Mouse (Mus musculus): ENCODE measurements around the gene Dkc1.

DNA sequence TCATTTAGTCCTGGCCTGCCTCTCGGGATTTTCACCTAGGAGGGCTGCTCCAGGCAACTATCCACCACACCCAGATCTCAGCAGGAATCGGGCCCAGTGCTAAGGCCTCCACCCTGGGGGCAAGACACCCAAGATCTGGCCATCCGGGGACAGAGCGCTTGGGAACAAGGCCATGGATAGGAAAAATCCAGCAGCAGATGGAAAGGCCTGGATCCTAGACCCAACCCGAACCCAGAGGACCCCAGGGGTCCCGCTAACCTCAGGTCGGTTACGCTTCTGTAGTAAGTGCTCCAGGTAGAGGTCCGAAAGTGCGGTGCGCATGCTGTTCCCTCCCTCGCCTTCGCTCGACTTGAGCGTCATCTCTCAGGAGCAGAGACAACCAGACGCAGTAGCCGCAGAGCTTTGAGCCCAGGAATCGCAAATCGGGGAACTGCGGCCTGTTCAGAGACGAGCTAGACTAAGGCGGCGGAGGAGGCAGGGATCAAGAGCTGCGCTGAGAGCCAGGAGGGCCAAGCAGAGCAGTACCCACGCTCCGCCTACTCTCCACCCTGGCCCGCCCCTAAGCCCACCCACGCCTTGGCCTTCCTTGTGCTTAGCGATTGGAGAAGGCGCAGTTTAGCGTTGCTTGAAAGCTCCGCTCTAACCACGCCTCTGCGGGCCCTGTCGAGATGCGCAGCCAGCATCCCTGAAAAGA, 35.0 kb downstream of the Dkc1 start, which contains the start of gene Mpp1:
- TF ChIP-seq CTCF (IDR thresholded peaks at IDR 0.05; ENCODE audit: low read depth, low read length) (no peak), POLR2A (IDR thresholded peaks at IDR 0.05; ENCODE audit: extremely low read depth, insufficient read depth, low read length) (peak; percentile 50; the same call in 1 of the 2 replicates)
